Mouse (Mus musculus) erythroblast, embryonic 14.5 days (primary cell): ENCODE results near the gene Ecpas. TPM values are rescaled to one million over a fixed set of nuclear protein-coding genes. Genes with fewer than 3 reads are reported as not detected.

Experiments used
- H3K27me3 ChIP-seq: 2 replicates; pipeline ENCODE4 v1.6.1; 2012; ENCODE audit warnings: inconsistent platforms; ENCODE audit not compliant: control insufficient read depth
- H3K36me3 ChIP-seq: 2 replicates; pipeline ENCODE4 v1.6.1; 2012; ENCODE audit warnings: mild to moderate bottlenecking, inconsistent platforms; ENCODE audit not compliant: control insufficient read depth
- H3K4me1 ChIP-seq: 2 replicates; pipeline ENCODE4 v1.6.1; 2012; ENCODE audit warnings: inconsistent platforms; ENCODE audit not compliant: control insufficient read depth
- H3K4me3 ChIP-seq: replicated peaks from 2 replicates; pipeline ENCODE3; 2012; ENCODE audit warnings: moderate library complexity, mild to moderate bottlenecking, inconsistent platforms
- H3K9me3 ChIP-seq: 2 replicates; pipeline ENCODE4 v1.6.1; 2012; ENCODE audit warnings: low read length, inconsistent platforms, mixed read lengths; ENCODE audit not compliant: control insufficient read depth
- GATA1 ChIP-seq: IDR thresholded peaks from 2 replicates; pipeline ENCODE4 v1.6.1; 2012; ENCODE audit warnings: low read length, inconsistent platforms, mixed read lengths
- TAL1 ChIP-seq: IDR thresholded peaks from 3 replicates; pipeline ENCODE4 v1.6.1; 2012; ENCODE audit warnings: low read length, inconsistent platforms, mixed read lengths
- polyA plus RNA-seq: library from polyadenylated mRNA; stranded (reverse); fragments of >175 nt; gene quantifications from 2 replicates; pipeline ENCODE4 v1.2.3, GENCODE M21; 2012

Ecpas gene
- polyA plus RNA-seq, 1 experiment: 0.18 TPM

GRCm38 (mm10) chr4:58913336-58914026 lies 932 bp upstream of the Ecpas start:
- H3K4me3 ChIP-seq: peak overlapping the region; percentile 88
- H3K27me3 ChIP-seq: no peaks in the 10 kb centered on the region
- H3K36me3 ChIP-seq: no peaks in the 10 kb centered on the region
- TF ChIP-seq GATA1 (no peak), TAL1 (no peak)
- peaks cover 51% of the 10 kb centered on the region for H3K4me1 ChIP-seq
- no peaks in the 10 kb centered on the region for H3K9me3 ChIP-seq

GRCm38 (mm10) chr4:58911831-58912628 lies 519 bp downstream of the Ecpas start:
- H3K4me1 ChIP-seq: peaks cover 60% of the 10 kb centered on the region

GRCm38 (mm10) chr4:58911069-58911830 lies 1.3 kb downstream of the Ecpas start:
- no peaks in the 10 kb centered on the region for H3K27me3 ChIP-seq
- TF ChIP-seq GATA1 (no peak), TAL1 (no peak)
- H3K4me3 ChIP-seq: peak overlapping the region; percentile 88
- no peaks in the 10 kb centered on the region for H3K36me3 ChIP-seq
- H3K4me1 ChIP-seq: peaks cover 62% of the 10 kb centered on the region
- H3K9me3 ChIP-seq: no peaks in the 10 kb centered on the region

More at GRCm38 (mm10) chr4:58911831-58912628, 519 bp downstream of the Ecpas start:
- Histone ChIP-seq H3K9me3 (no peaks in the 10 kb centered on the region), H3K36me3 (no peaks in the 10 kb centered on the region), H3K27me3 (no peaks in the 10 kb centered on the region), H3K4me3 (peak overlapping the region; percentile 88)
- TF ChIP-seq GATA1 (no peak), TAL1 (no peak)

GRCm38 (mm10) chr4:58910175-58911068 lies 2.1 kb downstream of the Ecpas start:
- no peak for TF ChIP-seq GATA1
- no peak for TF ChIP-seq TAL1
- Histone ChIP-seq H3K9me3 (no peaks in the 10 kb centered on the region), H3K27me3 (no peaks in the 10 kb centered on the region), H3K36me3 (no peaks in the 10 kb centered on the region), H3K4me3 (peak overlapping the region; percentile 88), H3K4me1 (peaks cover 59% of the 10 kb centered on the region)

- Histone ChIP-seq H3K4me1 (peaks cover 35% of the 10 kb centered on the region), H3K9me3 (no peaks in the 10 kb centered on the region), H3K4me3 (no peak overlapping the region), H3K36me3 (peaks cover 5% of the 10 kb centered on the region), H3K27me3 (no peaks in the 10 kb centered on the region)
- TF ChIP-seq GATA1 (no peak), TAL1 (no peak)
Observed at GRCm38 (mm10) chr4:58907453-58907852, 5.1 kb downstream of the Ecpas start.

GRCm38 (mm10) chr4:58898318-58898717 lies 14.2 kb downstream of the Ecpas start:
- Histone ChIP-seq H3K9me3 (no peaks in the 10 kb centered on the region), H3K27me3 (no peaks in the 10 kb centered on the region), H3K36me3 (peaks cover 2% of the 10 kb centered on the region; the same call in 1 of the 2 replicates), H3K4me3 (no peak overlapping the region), H3K4me1 (peaks cover 25% of the 10 kb centered on the region)
- TF ChIP-seq TAL1: no peak
- TF ChIP-seq GATA1: no peak

- Histone ChIP-seq H3K9me3 (no peaks in the 10 kb centered on the region), H3K4me3 (no peak overlapping the region), H3K27me3 (no peaks in the 10 kb centered on the region), H3K4me1 (peaks cover 32% of the 10 kb centered on the region), H3K36me3 (no peaks in the 10 kb centered on the region)
- TF ChIP-seq TAL1: no peak
- TF ChIP-seq GATA1: no peak
Observed at GRCm38 (mm10) chr4:58897436-58897835, 15.1 kb downstream of the Ecpas start.

- no peaks in the 10 kb centered on the region for H3K27me3 ChIP-seq
- H3K4me1 ChIP-seq: peaks cover 57% of the 10 kb centered on the region
- TF ChIP-seq TAL1 (no peak), GATA1 (peak; percentile 33; the same call in 1 of the 2 replicates)
- H3K9me3 ChIP-seq: no peaks in the 10 kb centered on the region
- no peaks in the 10 kb centered on the region; the same call in 1 of the 2 replicates for H3K36me3 ChIP-seq
- no peak overlapping the region for H3K4me3 ChIP-seq
Observed at GRCm38 (mm10) chr4:58894399-58894798, 18.1 kb downstream of the Ecpas start.
